Mouse (Mus musculus) cortical plate, adult 2 months (tissue): ENCODE results near the gene Rnf41.

Experiments used
- CTCF ChIP-seq: fragments of 200-500 bp; IDR thresholded peaks from 2 replicates; pipeline ENCODE4 v1.5.1; 2011; ENCODE audit warnings: mild to moderate bottlenecking, control low read depth, low read length; ENCODE audit not compliant: insufficient read depth; ENCODE audit errors: extremely low read depth
- POLR2A ChIP-seq: fragments of 200-500 bp; IDR thresholded peaks from 2 replicates; pipeline ENCODE4 v1.6.1; 2011; ENCODE audit warnings: mild to moderate bottlenecking, low read length, control low read depth; ENCODE audit not compliant: insufficient read depth; ENCODE audit errors: extremely low read depth

GRCm38 (mm10) chr10:128436376-128436775, 24.9 kb downstream of the Rnf41 start:
- TF ChIP-seq CTCF: no peak
- TF ChIP-seq POLR2A: no peak
